Mouse (Mus musculus): ENCODE measurements around the gene 2010111I01Rik. TPM values are rescaled to one million over a fixed set of nuclear protein-coding genes. Genes with fewer than 3 reads are reported as not detected.

2010111I01Rik gene
- polyA plus RNA-seq, 1 experiment = 63.6 TPM

GRCm38 (mm10) chr13:63324978-63325848 lies 360.5 kb downstream of the 2010111I01Rik start:
- Histone ChIP-seq H3K27ac (ENCODE audit: insufficient read depth, low read length) (no peak overlapping the region), H3K4me1 (ENCODE audit: control insufficient read depth, insufficient read depth, low read length) (peaks cover 5% of the 10 kb centered on the region), H3K27me3 (ENCODE audit: control insufficient read depth, insufficient read depth, low read length, poor library complexity, severe bottlenecking) (no peaks in the 10 kb centered on the region), H3K36me3 (ENCODE audit: control insufficient read depth, insufficient read depth, low read length, poor library complexity, severe bottlenecking) (no peaks in the 10 kb centered on the region), H3K9ac (ENCODE audit: low read depth, poor library complexity, severe bottlenecking) (no peak overlapping the region), H3K9me3 (replicated peaks; ENCODE audit: control insufficient read depth, insufficient read depth, low read length, poor library complexity, severe bottlenecking) (no peaks in the 10 kb centered on the region), H3K4me3 (ENCODE audit: low read depth, low read length) (no peak overlapping the region)
- no peak for TF ChIP-seq EP300 (IDR thresholded peaks at IDR 0.05; ENCODE audit: insufficient read depth, low read depth, low read length)
- TF ChIP-seq CTCF (IDR thresholded peaks at IDR 0.05; ENCODE audit: low read depth, low read length) = no peak
- no peak for TF ChIP-seq POLR2A (IDR thresholded peaks at IDR 0.05; ENCODE audit: insufficient read depth, low read length)

- no peak overlapping the region for H3K9ac ChIP-seq (ENCODE audit: low read depth, poor library complexity, severe bottlenecking)
- H3K4me3 ChIP-seq (ENCODE audit: low read depth, low read length) = no peak overlapping the region
- TF ChIP-seq CTCF (IDR thresholded peaks at IDR 0.05; ENCODE audit: low read depth, low read length) = no peak
- no peak for TF ChIP-seq POLR2A (IDR thresholded peaks at IDR 0.05; ENCODE audit: insufficient read depth, low read length)
- TF ChIP-seq EP300 (IDR thresholded peaks at IDR 0.05; ENCODE audit: insufficient read depth, low read depth, low read length) = no peak
- no peaks in the 10 kb centered on the region for H3K9me3 ChIP-seq (replicated peaks; ENCODE audit: control insufficient read depth, insufficient read depth, low read length, poor library complexity, severe bottlenecking)
- H3K27ac ChIP-seq (ENCODE audit: insufficient read depth, low read length) = no peak overlapping the region
- H3K27me3 ChIP-seq (ENCODE audit: control insufficient read depth, insufficient read depth, low read length, poor library complexity, severe bottlenecking) = no peaks in the 10 kb centered on the region
- H3K4me1 ChIP-seq (ENCODE audit: control insufficient read depth, insufficient read depth, low read length) = peaks cover 7% of the 10 kb centered on the region
- no peaks in the 10 kb centered on the region for H3K36me3 ChIP-seq (ENCODE audit: control insufficient read depth, insufficient read depth, low read length, poor library complexity, severe bottlenecking)
Measured at GRCm38 (mm10) chr13:63326015-63326414, 361.3 kb downstream of the 2010111I01Rik start.

- Histone ChIP-seq H3K4me3 (ENCODE audit: low read depth, low read length) (no peak overlapping the region), H3K4me1 (ENCODE audit: control insufficient read depth, insufficient read depth, low read length) (peaks cover 3% of the 10 kb centered on the region), H3K9ac (ENCODE audit: low read depth, poor library complexity, severe bottlenecking) (no peak overlapping the region), H3K9me3 (replicated peaks; ENCODE audit: control insufficient read depth, insufficient read depth, low read length, poor library complexity, severe bottlenecking) (no peaks in the 10 kb centered on the region), H3K36me3 (ENCODE audit: control insufficient read depth, insufficient read depth, low read length, poor library complexity, severe bottlenecking) (no peaks in the 10 kb centered on the region), H3K27ac (ENCODE audit: insufficient read depth, low read length) (no peak overlapping the region), H3K27me3 (ENCODE audit: control insufficient read depth, insufficient read depth, low read length, poor library complexity, severe bottlenecking) (no peaks in the 10 kb centered on the region)
- TF ChIP-seq EP300 (IDR thresholded peaks at IDR 0.05; ENCODE audit: insufficient read depth, low read depth, low read length) (peak; percentile 59; the same call in 1 of the 2 replicates), CTCF (IDR thresholded peaks at IDR 0.05; ENCODE audit: low read depth, low read length) (no peak)
Measured at GRCm38 (mm10) chr13:63330236-63330860, 365.7 kb downstream of the 2010111I01Rik start.

GRCm38 (mm10) chr13:63331379-63331778 lies 366.7 kb downstream of the 2010111I01Rik start:
- Histone ChIP-seq H3K27me3 (ENCODE audit: control insufficient read depth, insufficient read depth, low read length, poor library complexity, severe bottlenecking) (no peaks in the 10 kb centered on the region), H3K36me3 (ENCODE audit: control insufficient read depth, insufficient read depth, low read length, poor library complexity, severe bottlenecking) (no peaks in the 10 kb centered on the region), H3K4me1 (ENCODE audit: control insufficient read depth, insufficient read depth, low read length) (peaks cover 3% of the 10 kb centered on the region), H3K27ac (ENCODE audit: insufficient read depth, low read length) (no peak overlapping the region), H3K9ac (ENCODE audit: low read depth, poor library complexity, severe bottlenecking) (no peak overlapping the region), H3K9me3 (replicated peaks; ENCODE audit: control insufficient read depth, insufficient read depth, low read length, poor library complexity, severe bottlenecking) (no peaks in the 10 kb centered on the region), H3K4me3 (ENCODE audit: low read depth, low read length) (no peak overlapping the region)
- TF ChIP-seq CTCF (IDR thresholded peaks at IDR 0.05; ENCODE audit: low read depth, low read length) = peak; percentile 48
- no peak for TF ChIP-seq POLR2A (IDR thresholded peaks at IDR 0.05; ENCODE audit: insufficient read depth, low read length)

GRCm38 (mm10) chr13:63332576-63333300 lies 368.0 kb downstream of the 2010111I01Rik start:
- Histone ChIP-seq H3K27ac (ENCODE audit: insufficient read depth, low read length) (no peak overlapping the region), H3K4me1 (ENCODE audit: control insufficient read depth, insufficient read depth, low read length) (peaks cover 3% of the 10 kb centered on the region), H3K4me3 (ENCODE audit: low read depth, low read length) (no peak overlapping the region), H3K9ac (ENCODE audit: low read depth, poor library complexity, severe bottlenecking) (no peak overlapping the region), H3K27me3 (ENCODE audit: control insufficient read depth, insufficient read depth, low read length, poor library complexity, severe bottlenecking) (no peaks in the 10 kb centered on the region), H3K9me3 (replicated peaks; ENCODE audit: control insufficient read depth, insufficient read depth, low read length, poor library complexity, severe bottlenecking) (no peaks in the 10 kb centered on the region), H3K36me3 (ENCODE audit: control insufficient read depth, insufficient read depth, low read length, poor library complexity, severe bottlenecking) (no peaks in the 10 kb centered on the region)
- TF ChIP-seq EP300 (IDR thresholded peaks at IDR 0.05; ENCODE audit: insufficient read depth, low read depth, low read length) (no peak), CTCF (IDR thresholded peaks at IDR 0.05; ENCODE audit: low read depth, low read length) (no peak), POLR2A (IDR thresholded peaks at IDR 0.05; ENCODE audit: insufficient read depth, low read length) (no peak)
